Mouse (Mus musculus): ENCODE measurements around the gene Gm49711. TPM values are rescaled to one million over a fixed set of nuclear protein-coding genes. Genes with fewer than 3 reads are reported as not detected.

Gene Gm49711
- total and polyA plus RNA-seq, 3 experiments, result not detected

- Histone ChIP-seq H3K27ac (ENCODE audit: insufficient read depth, low read depth) (no peak overlapping the region), H3K79me2 (replicated peaks; ENCODE audit: control insufficient read depth, extremely low read depth, insufficient read depth, poor library complexity, severe bottlenecking) (no peaks in the 10 kb centered on the region), H3K9me3 (replicated peaks; ENCODE audit: low read length) (no peaks in the 10 kb centered on the region), H3K27me3 (replicated peaks) (no peaks in the 10 kb centered on the region), H3K4me2 (ENCODE audit: insufficient read depth, low read depth, poor library complexity, severe bottlenecking) (no peak overlapping the region), H3K36me3 (replicated peaks in 1 of 2; ENCODE audit: control insufficient read depth in 1 of 2, insufficient read depth in 1 of 2, low read length in 1 of 2) (peaks cover 3 to 30% of the 10 kb centered on the region in 2 experiments), H3K4me1 (ENCODE audit: control insufficient read depth in 1 of 2, insufficient read depth in 2 of 2) (peaks cover 0 to 8% of the 10 kb centered on the region in 2 experiments; a peak in 1 of 4 replicates), H3K4me3 (replicated peaks in 1 of 3; ENCODE audit: low read depth in 2 of 3, low read length in 2 of 3, poor library complexity in 1 of 3) (no peak overlapping the region), H3K9ac (ENCODE audit: insufficient read depth, low read depth) (no peak overlapping the region)
- DNase-seq (ENCODE audit: extremely low read depth), result no peak
- in situ Hi-C loops (cut with MboI; ENCODE audit: low pct_ligation_motif_present, low pct_unique_long_range_greater_than_20kb, low sequenced_read_pairs), result no loop called here
- TF ChIP-seq USF1 (IDR thresholded peaks at IDR 0.05; ENCODE audit: low read depth, low read length) (no peak), MAFK (IDR thresholded peaks at IDR 0.05; ENCODE audit: insufficient replicate concordance, low read length) (no peak), POLR2AphosphoS2 (IDR thresholded peaks at IDR 0.05; ENCODE audit: low read depth, low read length) (no peak), MYC (IDR thresholded peaks at IDR 0.05; ENCODE audit: low read depth, low read length) (no peak), NELFE (IDR thresholded peaks at IDR 0.05; ENCODE audit: low read depth, low read length) (no peak), HCFC1 (IDR thresholded peaks at IDR 0.05; ENCODE audit: low read depth, low read length) (no peak), UBTF (IDR thresholded peaks at IDR 0.05; ENCODE audit: low read depth, low read length) (no peak), TCF12 (IDR thresholded peaks at IDR 0.05; ENCODE audit: low read depth, low read length) (no peak), KAT2A (IDR thresholded peaks at IDR 0.05; ENCODE audit: insufficient replicate concordance, low read length) (no peak), MEF2A (IDR thresholded peaks at IDR 0.05; ENCODE audit: borderline replicate concordance, low read depth, low read length) (no peak)
- dilution Hi-C loops (cut with MboI; ENCODE audit: extremely low pct_ligation_motif_present, extremely low pct_unique_long_range_greater_than_20kb, low sequenced_read_pairs), result no loop called here
Observed at GRCm38 (mm10) chr16:92115611-92116421, 57.7 kb downstream of the Gm49711 start.

- dilution Hi-C loops (cut with MboI; ENCODE audit: extremely low pct_ligation_motif_present, extremely low pct_unique_long_range_greater_than_20kb, low sequenced_read_pairs), result no loop called here
- Histone ChIP-seq H3K36me3 (replicated peaks in 1 of 2; ENCODE audit: control insufficient read depth in 1 of 2, insufficient read depth in 1 of 2, low read length in 1 of 2) (peaks cover 0 to 13% of the 10 kb centered on the region in 2 experiments), H3K4me3 (replicated peaks in 1 of 3; ENCODE audit: low read depth in 2 of 3, low read length in 2 of 3, poor library complexity in 1 of 3) (no peak overlapping the region), H3K4me1 (ENCODE audit: control insufficient read depth in 1 of 2, insufficient read depth in 2 of 2) (peaks cover 0 to 8% of the 10 kb centered on the region in 2 experiments; a peak in 1 of 4 replicates), H3K27me3 (replicated peaks) (no peaks in the 10 kb centered on the region), H3K79me2 (replicated peaks; ENCODE audit: control insufficient read depth, extremely low read depth, insufficient read depth, poor library complexity, severe bottlenecking) (no peaks in the 10 kb centered on the region), H3K9me3 (replicated peaks; ENCODE audit: low read length) (no peaks in the 10 kb centered on the region), H3K4me2 (ENCODE audit: insufficient read depth, low read depth, poor library complexity, severe bottlenecking) (no peak overlapping the region), H3K27ac (ENCODE audit: insufficient read depth, low read depth) (no peak overlapping the region), H3K9ac (ENCODE audit: insufficient read depth, low read depth) (no peak overlapping the region)
- TF ChIP-seq MAX (IDR thresholded peaks at IDR 0.05; ENCODE audit: low read length) (no peak), KAT2A (IDR thresholded peaks at IDR 0.05; ENCODE audit: insufficient replicate concordance, low read length) (no peak), ELF1 (IDR thresholded peaks at IDR 0.05; ENCODE audit: low read depth, low read length) (no peak), IRF4 (IDR thresholded peaks at IDR 0.05; ENCODE audit: low read depth, low read length) (no peak), POLR2AphosphoS2 (IDR thresholded peaks at IDR 0.05; ENCODE audit: low read depth, low read length) (no peak), ETS1 (conservative IDR thresholded peaks at IDR 0.05; ENCODE audit: low read depth, low read length) (no peak), CTCF (conservative IDR thresholded peaks at IDR 0.05 in 1 of 2, IDR thresholded peaks at IDR 0.05 in 1 of 2; ENCODE audit: low read depth in 2 of 2, low read length in 2 of 2) (no peak), E2F4 (IDR thresholded peaks at IDR 0.05; ENCODE audit: insufficient replicate concordance, low read depth, low read length) (no peak), ZNF384 (IDR thresholded peaks at IDR 0.05; ENCODE audit: low read depth, low read length) (no peak), NELFE (IDR thresholded peaks at IDR 0.05; ENCODE audit: low read depth, low read length) (no peak)
- DNase-seq (ENCODE audit: extremely low read depth), result no peak
- in situ Hi-C loops (cut with MboI; ENCODE audit: low pct_ligation_motif_present, low pct_unique_long_range_greater_than_20kb, low sequenced_read_pairs), result no loop called here
Observed at GRCm38 (mm10) chr16:92117337-92118209, 59.5 kb downstream of the Gm49711 start.
